Mouse (Mus musculus) induced T-regulatory cell, adult 2 months (primary cell): Measurements from ENCODE around the gene Elmo2.

Experiments used
- DNase-seq: peaks from one replicate; pipeline ENCODE4 v3.0.0-alpha.2; 2012; ENCODE audit warnings: low read depth

Elmo2 gene

DNA sequence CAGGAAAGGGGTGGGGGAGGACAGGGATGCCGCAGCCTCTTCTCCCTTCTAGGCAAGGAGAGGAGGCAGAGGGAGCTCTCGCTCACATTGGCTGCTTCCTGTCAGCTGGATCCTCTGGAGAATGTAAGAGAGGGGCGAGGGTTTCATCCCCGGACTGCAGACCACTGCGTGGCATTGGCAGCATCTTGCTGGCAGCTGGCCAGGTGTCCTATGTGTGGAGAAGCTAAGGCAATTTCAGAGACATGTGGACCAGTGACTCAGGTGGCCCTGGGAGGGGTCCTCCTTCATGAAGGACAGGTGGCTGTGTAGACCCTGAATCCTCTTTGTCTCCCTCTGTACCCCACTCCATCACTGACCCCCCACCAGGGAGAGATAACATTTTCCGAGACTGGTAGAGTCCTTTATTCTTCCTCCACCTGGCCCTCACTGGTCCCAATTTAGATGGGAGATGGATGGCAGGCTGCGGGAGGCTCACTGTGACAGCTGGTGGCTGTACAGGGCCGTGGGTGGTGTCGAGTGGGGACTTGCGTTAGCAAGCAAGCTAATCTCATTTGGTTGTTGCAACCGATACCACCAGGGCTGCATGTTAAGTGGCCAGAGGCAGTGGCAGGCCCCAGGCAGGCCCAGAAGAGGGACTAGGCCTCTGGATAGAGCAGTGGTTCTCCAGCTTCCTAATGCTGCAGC lies 69.0 kb downstream of the Elmo2 start:
- no peak for DNase-seq

- DNase-seq, result no peak
These were observed 70.1 kb downstream of the Elmo2 start for GRCm38 (mm10) chr2:165256213-165256612.

DNA sequence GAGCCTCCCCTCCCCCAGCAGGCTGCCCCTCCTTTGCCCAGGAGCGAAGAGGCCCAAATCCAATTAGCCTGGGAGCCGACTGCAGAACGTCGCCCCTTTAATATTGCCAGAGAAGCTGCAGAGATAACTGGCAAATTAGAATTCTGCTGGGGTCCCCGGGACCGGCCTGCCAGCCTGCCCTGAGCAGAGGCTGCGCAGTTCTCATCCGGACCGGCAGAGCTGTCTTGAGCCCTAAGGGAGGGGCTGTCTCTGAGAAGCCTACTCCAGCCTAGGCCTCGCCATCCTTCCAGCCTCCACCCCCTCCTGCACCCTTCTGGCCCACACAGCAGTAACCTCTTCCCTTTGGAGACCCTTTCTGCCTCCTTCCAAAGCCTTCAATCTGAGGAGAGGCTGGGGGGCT lies 72.4 kb downstream of the Elmo2 start:
- no peak for DNase-seq

DNA sequence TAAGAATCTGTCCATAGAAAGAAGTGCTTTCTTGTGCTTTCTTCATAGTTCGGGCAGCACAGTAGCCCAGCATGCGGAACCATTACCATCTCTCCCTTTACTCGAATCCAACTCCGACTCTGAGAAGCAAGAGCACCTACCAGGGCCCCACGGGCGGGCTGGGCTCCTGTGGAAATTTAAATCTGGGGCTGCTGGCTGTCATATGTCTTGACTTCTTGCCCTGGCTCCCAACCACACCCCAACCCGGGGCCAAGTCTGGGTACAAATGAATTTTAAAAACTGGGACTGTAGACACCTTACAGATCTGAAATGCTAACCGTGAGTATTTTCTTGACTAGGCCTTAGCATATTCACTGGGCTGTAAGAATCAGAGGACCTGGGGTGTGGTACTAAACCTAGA lies 73.0 kb downstream of the Elmo2 start:
- DNase-seq, result no peak

- no peak for DNase-seq
These were observed 73.5 kb downstream of the Elmo2 start for GRCm38 (mm10) chr2:165252801-165253200.

DNA sequence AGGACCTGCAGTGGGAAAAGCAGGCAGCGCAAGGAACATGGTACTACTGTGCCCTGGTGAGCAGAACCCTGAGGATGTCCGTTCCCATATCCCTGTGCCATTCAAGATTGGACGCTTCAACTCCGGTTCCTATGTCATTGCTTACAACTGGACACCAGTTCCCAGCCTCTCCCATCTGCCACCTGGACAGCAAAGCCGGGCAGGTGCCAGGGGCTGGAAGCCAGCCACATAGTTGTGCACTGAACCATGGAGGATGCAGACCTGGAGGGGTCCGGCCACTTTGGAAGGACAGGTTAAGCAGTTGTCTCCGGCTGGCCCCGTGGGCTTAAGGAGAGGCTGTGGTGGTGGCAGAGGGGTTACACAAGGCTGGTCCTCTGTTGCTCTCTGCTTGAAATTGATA lies 73.9 kb downstream of the Elmo2 start:
- DNase-seq, result no peak

- no peak for DNase-seq
These were observed 75.4 kb downstream of the Elmo2 start for GRCm38 (mm10) chr2:165250903-165251302.

- DNase-seq, result no peak
These were observed 77.3 kb downstream of the Elmo2 start for GRCm38 (mm10) chr2:165248967-165249366.

GRCm38 (mm10) chr2:165246349-165246748 lies 79.9 kb downstream of the Elmo2 start:
- DNase-seq, result no peak

GRCm38 (mm10) chr2:165243122-165243720 lies 83.1 kb downstream of the Elmo2 start:
- DNase-seq, result no peak

DNA sequence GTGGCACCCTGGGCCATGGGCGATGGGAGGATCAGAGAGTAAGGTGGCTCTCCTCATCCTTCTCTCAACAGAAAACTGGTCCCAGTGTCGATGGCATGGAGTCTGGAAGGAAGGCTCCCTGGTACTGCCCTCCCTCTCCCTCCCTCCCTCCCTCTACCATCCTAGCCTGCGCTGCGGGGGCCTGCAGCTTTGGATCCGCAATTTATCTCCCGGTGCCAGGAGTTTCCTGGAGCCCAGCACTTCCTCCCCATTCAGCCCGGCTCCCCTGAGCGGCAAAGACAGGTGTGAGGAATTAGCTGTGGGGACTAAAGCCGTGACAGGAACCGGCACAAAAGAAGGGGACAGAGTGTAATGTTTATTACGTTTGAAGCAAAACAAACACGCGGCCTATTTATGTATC lies 83.7 kb downstream of the Elmo2 start:
- DNase-seq, result no peak

DNA sequence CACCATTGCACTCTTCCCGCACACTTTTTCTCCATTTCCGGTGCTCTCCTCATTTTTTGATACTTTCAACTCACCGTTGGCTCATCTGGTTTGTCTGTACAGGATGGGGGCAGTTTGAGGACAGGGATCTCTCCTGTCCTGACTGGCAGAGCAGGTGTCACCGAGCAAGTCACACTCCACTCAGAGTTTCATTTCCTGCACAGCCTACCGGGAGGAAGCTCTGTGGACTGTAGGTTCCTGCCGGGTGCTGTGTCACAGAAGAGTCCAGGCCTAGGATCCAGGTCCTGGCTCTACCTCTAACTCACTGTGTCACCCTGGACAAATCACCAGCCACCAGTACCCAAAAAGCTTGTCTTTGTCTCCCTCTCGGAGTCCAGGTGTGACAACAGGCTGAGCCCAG lies 84.5 kb downstream of the Elmo2 start:
- DNase-seq, result no peak

GRCm38 (mm10) chr2:165240371-165240770 lies 85.9 kb downstream of the Elmo2 start:
- no peak for DNase-seq

- DNase-seq, result no peak
These were observed 86.6 kb downstream of the Elmo2 start for GRCm38 (mm10) chr2:165239533-165240144.

- no peak for DNase-seq
These were observed 87.7 kb downstream of the Elmo2 start for GRCm38 (mm10) chr2:165238416-165239145.
